Mouse (Mus musculus) thymus, postnatal 14 days (tissue): Measurements from ENCODE around the gene Slc44a4.
A peak's percentile ranks its signal among the peaks of the same experiment; 100 is the strongest.
"Not testable (repeated sequence)": the region's sequence is repeated elsewhere in the genome, so short reads cannot be mapped to it uniquely, and the experiment has no call there.

Experiments used
- DNase-seq: peaks from one replicate; pipeline ENCODE4 v3.0.0; 2021

The Slc44a4 gene

GRCm38 (mm10) chr17:34899053-34899889 lies 15.0 kb upstream of the Slc44a4 start:
- peak; percentile 67 for DNase-seq

GRCm38 (mm10) chr17:34899890-34900243 lies 14.4 kb upstream of the Slc44a4 start:
- no peak for DNase-seq

GRCm38 (mm10) chr17:34900826-34901225 lies 13.4 kb upstream of the Slc44a4 start:
- not testable (repeated sequence) for DNase-seq

- DNase-seq = not testable (repeated sequence)
Measured at GRCm38 (mm10) chr17:34901948-34902347, 12.3 kb upstream of the Slc44a4 start.

- no peak for DNase-seq
Measured at GRCm38 (mm10) chr17:34902895-34903294, 11.4 kb upstream of the Slc44a4 start.

GRCm38 (mm10) chr17:34910982-34911381 lies 3.3 kb upstream of the Slc44a4 start:
- DNase-seq = no peak

- DNase-seq = peak; percentile 90
Measured at GRCm38 (mm10) chr17:34911945-34912351, 2.3 kb upstream of the Slc44a4 start.

GRCm38 (mm10) chr17:34915410-34915831 lies 1.2 kb downstream of the Slc44a4 start:
- no peak for DNase-seq

- no peak for DNase-seq
Measured at GRCm38 (mm10) chr17:34916316-34916715, 2.0 kb downstream of the Slc44a4 start.

- no peak for DNase-seq
Measured at GRCm38 (mm10) chr17:34917188-34917587, 2.9 kb downstream of the Slc44a4 start.

- peak; percentile 43 for DNase-seq
Measured at GRCm38 (mm10) chr17:34922939-34923338, 8.7 kb downstream of the Slc44a4 start.

GRCm38 (mm10) chr17:34924258-34924657 lies 10.0 kb downstream of the Slc44a4 start:
- DNase-seq = no peak

GRCm38 (mm10) chr17:34927306-34928019 lies 13.2 kb downstream of the Slc44a4 start:
- no peak for DNase-seq

GRCm38 (mm10) chr17:34928841-34929240 lies 14.6 kb downstream of the Slc44a4 start:
- no peak for DNase-seq

- DNase-seq = peak; percentile 95
Measured at GRCm38 (mm10) chr17:34931061-34931734, 16.9 kb downstream of the Slc44a4 start, which contains the start of gene Neu1. TSS of gene Neu1 (plus strand) at chr17:34931253.

GRCm38 (mm10) chr17:34931735-34932098 lies 17.5 kb downstream of the Slc44a4 start:
- peak; percentile 61 for DNase-seq

- DNase-seq = peak; percentile 27
Measured at GRCm38 (mm10) chr17:34932287-34932686, 18.0 kb downstream of the Slc44a4 start.

- no peak for DNase-seq
Measured at GRCm38 (mm10) chr17:34934031-34934430, 19.8 kb downstream of the Slc44a4 start.

- no peak for DNase-seq
Measured at GRCm38 (mm10) chr17:34934830-34935229, 20.6 kb downstream of the Slc44a4 start.

- DNase-seq = no peak
Measured at GRCm38 (mm10) chr17:34937960-34938505, 23.8 kb downstream of the Slc44a4 start.

GRCm38 (mm10) chr17:34941344-34942041 lies 27.2 kb downstream of the Slc44a4 start:
- no peak for DNase-seq

- DNase-seq = no peak
Measured at GRCm38 (mm10) chr17:34943128-34943815, 29.0 kb downstream of the Slc44a4 start.
